Mouse (Mus musculus) testis, adult 2 months (tissue): ENCODE measurements around the gene Sphkap.

Source experiments
- CTCF ChIP-seq: fragments of 200-500 bp; IDR thresholded peaks from 2 replicates; pipeline ENCODE4 v1.5.1; 2012; ENCODE audit warnings: low read depth, mild to moderate bottlenecking, inconsistent platforms, low read length, moderate library complexity; ENCODE audit not compliant: control insufficient read depth, insufficient read depth, insufficient replicate concordance
- POLR2A ChIP-seq: fragments of 200-500 bp; IDR thresholded peaks from 2 replicates; pipeline ENCODE4 v1.6.1; 2012; ENCODE audit warnings: low read depth, mild to moderate bottlenecking, inconsistent platforms, low read length, moderate library complexity; ENCODE audit not compliant: control insufficient read depth

DNA sequence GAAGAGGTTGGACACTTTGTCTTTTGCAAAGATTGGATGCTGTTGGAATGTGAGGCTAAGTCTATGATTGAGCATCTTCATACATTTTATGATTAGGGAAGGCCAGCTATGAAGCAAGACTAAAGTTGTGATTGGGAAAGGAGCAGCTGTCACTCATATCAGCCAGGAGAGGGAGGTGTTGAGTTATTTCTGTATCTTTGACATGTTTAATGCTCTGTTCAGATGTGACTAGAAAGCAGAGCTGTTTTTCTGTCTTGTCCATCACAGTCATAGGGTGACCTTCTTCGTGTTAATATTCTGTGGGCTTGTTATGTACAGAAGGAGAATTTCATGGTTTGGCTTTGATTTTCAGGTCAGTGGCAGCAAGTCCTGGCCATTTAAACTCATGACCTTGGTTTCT is 184.9 kb downstream of the Sphkap start:
- TF ChIP-seq CTCF (no peak), POLR2A (no peak)
